ENCODE assay signal across 29 mouse cellular contexts in the genomic region with DNA sequence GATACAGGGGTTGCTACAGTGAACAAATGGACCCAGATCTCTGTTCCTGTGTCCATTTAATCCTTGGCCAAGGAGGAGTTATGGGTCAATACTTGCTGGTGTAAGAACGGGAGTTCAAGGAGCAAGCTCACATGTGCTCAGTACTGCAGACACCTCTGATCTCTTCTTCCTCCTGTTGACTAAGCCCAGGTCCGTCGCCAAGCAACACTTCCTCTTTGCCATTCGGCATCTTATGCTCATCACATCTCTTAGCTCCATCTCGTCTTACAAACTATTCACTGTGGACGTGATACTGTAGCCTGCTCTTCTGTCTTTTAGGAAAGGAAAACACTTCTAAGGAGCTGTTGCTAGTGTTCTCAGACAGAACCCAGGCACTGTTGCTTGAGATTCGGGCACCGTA.
DNase-seq lines count a peak whose midpoint lies in the region; ATAC-seq lines count a peak whose summit lies in the region.
"Had no signal": no experiment of that assay in that cellular context is flagged by ENCODE, and none has a peak within 500 bp of the region (broad histone marks: within the 10 kb centered on the region; RNA-seq: fewer than 3 reads in every experiment).

No protein-coding gene starts in this region.

- WGBS in midbrain, embryonic 16.5 days, result 72% methylated on average over 8 of the region's 8 CpGs
- WGBS in midbrain, embryonic 10.5 days, result 87% methylated on average over 8 of the region's 8 CpGs

- no peak overlapping the region for H3K27ac ChIP-seq in midbrain, embryonic 16.5 days (ENCODE audit: low read length)
- H3K27ac ChIP-seq in midbrain, embryonic 10.5 days (replicated peaks), result no peak overlapping the region
- H3K27ac ChIP-seq: embryonic facial prominence, embryonic 10.5 days; embryonic facial prominence, embryonic 15.5 days; forebrain, embryonic 12.5 days; kidney, postnatal 0 days; limb, embryonic 10.5 days; limb, embryonic 15.5 days; liver, embryonic 13.5 days; macrophage; neural tube, embryonic 12.5 days; stomach, postnatal 0 days had no signal

- H3K9me3 ChIP-seq in midbrain, embryonic 16.5 days (replicated peaks; ENCODE audit: control insufficient read depth, low read length, poor library complexity, severe bottlenecking), result no peaks in the 10 kb centered on the region
- no peaks in the 10 kb centered on the region for H3K9me3 ChIP-seq in midbrain, embryonic 10.5 days (replicated peaks)
- H3K9me3 ChIP-seq: embryonic facial prominence, embryonic 15.5 days; forebrain, embryonic 12.5 days; limb, embryonic 10.5 days; limb, embryonic 15.5 days; liver, embryonic 13.5 days; neural tube, embryonic 12.5 days had no signal

- DNase-seq in midbrain, embryonic 10.5 days (ENCODE audit: low spot score), result no peak
- DNase-seq in CD4-positive helper T cell, adult 2 months (ENCODE audit: low read depth, low spot score), result peak; percentile 69
- DNase-seq in adrenal gland, postnatal 10 days, result no peak
- no peak for DNase-seq in kidney, postnatal 36 days
- no peak for DNase-seq in heart, postnatal 10 days
- DNase-seq: adrenal gland, adult 2 months; cerebellum, adult 2 months; cerebellum, postnatal 14 days; forebrain, postnatal 0 days; gastrocnemius, postnatal 14 days; kidney, adult 8-10 months; liver, embryonic 13.5 days; lung, adult 18-20 months; lung, postnatal 10 days; right cerebral cortex, adult 18-20 months had no signal

- H3K9ac ChIP-seq in midbrain, embryonic 16.5 days (ENCODE audit: low read depth, low read length), result no peak overlapping the region
- H3K9ac ChIP-seq: embryonic facial prominence, embryonic 15.5 days; forebrain, embryonic 12.5 days; forebrain, postnatal 0 days; limb, embryonic 15.5 days; liver, embryonic 13.5 days; neural tube, embryonic 12.5 days had no signal

- H3K27me3 ChIP-seq in midbrain, embryonic 16.5 days (ENCODE audit: control insufficient read depth, insufficient read depth, low read depth, low read length), result no peaks in the 10 kb centered on the region
- no peaks in the 10 kb centered on the region for H3K27me3 ChIP-seq in midbrain, embryonic 10.5 days (ENCODE audit: low read depth, poor library complexity, severe bottlenecking)
- H3K27me3 ChIP-seq: embryonic facial prominence, embryonic 15.5 days; forebrain, embryonic 12.5 days; limb, embryonic 15.5 days; liver, embryonic 13.5 days; neural tube, embryonic 12.5 days had no signal

- intact Hi-C loops in heart, postnatal 10 days (cut with DNase I), result no loop called here

- ATAC-seq in midbrain, embryonic 16.5 days, result peak; percentile 21; the same call in 1 of the 2 replicates
- ATAC-seq in CD4-positive, CD25-positive, alpha-beta regulatory T cell, adult 4 months, result peak; percentile 75
- ATAC-seq in common myeloid progenitor, adult 5-6 weeks (replicated peaks; ENCODE audit: low read depth, poor library complexity, severe bottlenecking), result 0 out of 2 replicates have a peak, but pooled peaks have one; percentile 17
- ATAC-seq: forebrain, postnatal 0 days; hindbrain, embryonic 16.5 days; intestine, embryonic 16.5 days had no signal

- H3K4me3 ChIP-seq in midbrain, embryonic 16.5 days (ENCODE audit: low read depth, low read length), result no peak overlapping the region
- H3K4me3 ChIP-seq in midbrain, embryonic 10.5 days, result no peak overlapping the region
- H3K4me3 ChIP-seq: embryonic facial prominence, embryonic 10.5 days; embryonic facial prominence, embryonic 15.5 days; forebrain, embryonic 12.5 days; limb, embryonic 10.5 days; limb, embryonic 15.5 days; liver, embryonic 13.5 days; neural tube, embryonic 12.5 days had no signal

- no peaks in the 10 kb centered on the region for H3K4me1 ChIP-seq in midbrain, embryonic 16.5 days (ENCODE audit: control insufficient read depth, insufficient read depth, low read length)
- no peaks in the 10 kb centered on the region for H3K4me1 ChIP-seq in midbrain, embryonic 10.5 days
- H3K4me1 ChIP-seq: embryonic facial prominence, embryonic 10.5 days; embryonic facial prominence, embryonic 15.5 days; forebrain, embryonic 12.5 days; limb, embryonic 15.5 days; neural tube, embryonic 12.5 days had no signal

- H3K36me3 ChIP-seq in midbrain, embryonic 16.5 days (ENCODE audit: control insufficient read depth, insufficient read depth, low read length), result no peaks in the 10 kb centered on the region
- H3K36me3 ChIP-seq in midbrain, embryonic 10.5 days, result no peaks in the 10 kb centered on the region
- H3K36me3 ChIP-seq: embryonic facial prominence, embryonic 10.5 days; embryonic facial prominence, embryonic 15.5 days; forebrain, embryonic 12.5 days; limb, embryonic 10.5 days; limb, embryonic 15.5 days; liver, embryonic 13.5 days; neural tube, embryonic 12.5 days had no signal

- no peak overlapping the region for H3K4me2 ChIP-seq in midbrain, embryonic 16.5 days (ENCODE audit: low read length)
- H3K4me2 ChIP-seq: embryonic facial prominence, embryonic 15.5 days; forebrain, embryonic 12.5 days; limb, embryonic 15.5 days; liver, embryonic 13.5 days; neural tube, embryonic 12.5 days had no signal

Comparison
In these comparisons a context has a peak if more than half of its experiments do, and no peak if none do; other contexts are left out.
1. ATAC-seq: peak in every context shown above with its lines; median percentile 75 in CD4-positive, CD25-positive, alpha-beta regulatory T cell, adult 4 months; 21 in midbrain, embryonic 16.5 days; 17 in common myeloid progenitor, adult 5-6 weeks.